23 mouse cellular contexts compared by ENCODE assay signal in genomic region chr12:102359390-102359789, GRCm38 (mm10).
A peak's percentile ranks its signal among the peaks of the same experiment; 100 is the strongest.
DNase-seq lines count a peak whose midpoint lies in the region; ATAC-seq and TF ChIP-seq lines count a peak whose summit lies in the region.
"Had no signal": no experiment of that assay in that cellular context is flagged by ENCODE, and none has a peak within 500 bp of the region (broad histone marks: within the 10 kb centered on the region; RNA-seq: fewer than 3 reads in every experiment).

No protein-coding gene starts in this region.

- no peak for TF ChIP-seq CTCF in liver, postnatal 0 days (IDR thresholded peaks at IDR 0.05; ENCODE audit: low read depth)
- no peak for TF ChIP-seq CTCF in G1E (IDR thresholded peaks at IDR 0.05; ENCODE audit: low read depth, low read length)

- DNase-seq in liver, embryonic 11.5 days (ENCODE audit: low spot score) = no peak
- no peak for DNase-seq in liver, postnatal 0 days
- peak; percentile 19 for DNase-seq in G1E (ENCODE audit: low spot score)
- no peak for DNase-seq in lung, postnatal 14 days
- no peak for DNase-seq in thymus, postnatal 4 days
- no peak for DNase-seq in gastrocnemius, adult 18-20 months (ENCODE audit: low spot score)
- DNase-seq: adrenal gland, postnatal 14 days; cerebellum, adult 11-12 months; cerebellum, adult 9-10 months; cerebellum, postnatal 25 days; gastrocnemius, adult 2 months; gastrocnemius, postnatal 36 days; heart, adult 11 months; heart, postnatal 10 days had no signal

- 68% methylated on average over 4 of the region's 4 CpGs for WGBS in liver, embryonic 11.5 days
- 58% methylated on average over 4 of the region's 4 CpGs for WGBS in liver, postnatal 0 days (ENCODE audit: insufficient replicate concordance)

- no peaks in the 10 kb centered on the region for H3K9me3 ChIP-seq in liver, embryonic 11.5 days (ENCODE audit: control insufficient read depth, low read length)
- no peaks in the 10 kb centered on the region for H3K9me3 ChIP-seq in liver, postnatal 0 days (ENCODE audit: low read length)
- H3K9me3 ChIP-seq in G1E (replicated peaks) = no peaks in the 10 kb centered on the region
- H3K9me3 ChIP-seq: embryonic facial prominence, embryonic 13.5 days; forebrain, embryonic 12.5 days; heart, embryonic 10.5 days; hindbrain, embryonic 13.5 days had no signal

- no peak overlapping the region for H3K27ac ChIP-seq in liver, embryonic 11.5 days (ENCODE audit: low read depth, low read length)
- H3K27ac ChIP-seq in liver, postnatal 0 days (ENCODE audit: low read depth) = no peak overlapping the region
- H3K27ac ChIP-seq: embryonic facial prominence, embryonic 13.5 days; forebrain, embryonic 12.5 days; gastrocnemius, adult 2 months; heart, embryonic 10.5 days; hindbrain, embryonic 13.5 days; hindbrain, postnatal 0 days had no signal

- H3K9ac ChIP-seq in liver, embryonic 11.5 days (ENCODE audit: low read depth, low read length) = no peak overlapping the region
- H3K9ac ChIP-seq in liver, postnatal 0 days (replicated peaks) = no peak overlapping the region
- H3K9ac ChIP-seq: embryonic facial prominence, embryonic 13.5 days; forebrain, embryonic 12.5 days; hindbrain, embryonic 13.5 days had no signal

- ATAC-seq in liver, embryonic 11.5 days (replicated peaks; ENCODE audit: low FRiP score) = peak; percentile 58
- ATAC-seq in liver, postnatal 0 days = no peak
- peak; percentile 55 for ATAC-seq in G1E (ENCODE audit: extremely low read depth, insufficient number of reproducible peaks, low FRiP score, poor library complexity, severe bottlenecking)
- peak; percentile 45 for ATAC-seq in common myeloid progenitor, adult 5-6 weeks (replicated peaks; ENCODE audit: low read depth, poor library complexity, severe bottlenecking)
- ATAC-seq: activated CD4-positive, CD25-positive, alpha-beta regulatory T cell, adult 4 months; forebrain, embryonic 16.5 days; hindbrain, postnatal 0 days had no signal

- no peaks in the 10 kb centered on the region for H3K27me3 ChIP-seq in liver, embryonic 11.5 days (replicated peaks; ENCODE audit: control insufficient read depth, insufficient read depth, low read length)
- H3K27me3 ChIP-seq in liver, postnatal 0 days (ENCODE audit: insufficient read depth, low read length) = no peaks in the 10 kb centered on the region
- H3K27me3 ChIP-seq in G1E (ENCODE audit: insufficient read depth, low read length) = peaks cover 14% of the 10 kb centered on the region; the same call in 1 of the 2 replicates
- H3K27me3 ChIP-seq: CH12.LX; embryonic facial prominence, embryonic 13.5 days; forebrain, embryonic 12.5 days; hindbrain, embryonic 13.5 days had no signal

- peaks cover 3% of the 10 kb centered on the region for H3K4me1 ChIP-seq in liver, embryonic 11.5 days (replicated peaks; ENCODE audit: control insufficient read depth, insufficient read depth, low read length)
- peaks cover under 1% of the 10 kb centered on the region for H3K4me1 ChIP-seq in liver, postnatal 0 days (ENCODE audit: insufficient read depth)
- H3K4me1 ChIP-seq in G1E (ENCODE audit: insufficient read depth, low read depth, low read length) = peaks cover 13% of the 10 kb centered on the region
- H3K4me1 ChIP-seq: embryonic facial prominence, embryonic 13.5 days; forebrain, embryonic 12.5 days; heart, embryonic 10.5 days; hindbrain, embryonic 13.5 days had no signal

- TF ChIP-seq EP300 in liver, postnatal 0 days (IDR thresholded peaks at IDR 0.05; ENCODE audit: low read depth) = no peak

- no peak overlapping the region for H3K4me2 ChIP-seq in liver, embryonic 11.5 days
- no peak overlapping the region for H3K4me2 ChIP-seq in liver, postnatal 0 days (ENCODE audit: low read depth, low read length)
- H3K4me2 ChIP-seq: embryonic facial prominence, embryonic 13.5 days; forebrain, embryonic 12.5 days; hindbrain, embryonic 13.5 days had no signal

- H3K4me3 ChIP-seq in liver, embryonic 11.5 days (ENCODE audit: low read depth, low read length) = no peak overlapping the region
- H3K4me3 ChIP-seq in liver, postnatal 0 days (ENCODE audit: low read depth, low read length) = no peak overlapping the region
- H3K4me3 ChIP-seq in G1E (ENCODE audit: low read depth, low read length) = no peak overlapping the region
- H3K4me3 ChIP-seq: embryonic facial prominence, embryonic 13.5 days; forebrain, embryonic 12.5 days; gastrocnemius, adult 2 months; heart, embryonic 10.5 days; hindbrain, embryonic 13.5 days had no signal

- peaks cover 11% of the 10 kb centered on the region for H3K36me3 ChIP-seq in liver, embryonic 11.5 days (ENCODE audit: control insufficient read depth, insufficient read depth, low read length)
- H3K36me3 ChIP-seq in liver, postnatal 0 days (replicated peaks; ENCODE audit: insufficient read depth, low read length) = peaks cover 51% of the 10 kb centered on the region
- no peaks in the 10 kb centered on the region for H3K36me3 ChIP-seq in G1E (replicated peaks)
- H3K36me3 ChIP-seq: forebrain, embryonic 12.5 days; hindbrain, embryonic 13.5 days had no signal
